Mouse (Mus musculus) embryonic facial prominence, embryonic 14.5 days (tissue): ENCODE data around the gene Vstm2b. TPM values are rescaled to one million over a fixed set of nuclear protein-coding genes. Genes with fewer than 3 reads are reported as not detected.
A peak's percentile ranks its signal among the peaks of the same experiment; 100 is the strongest.

Source experiments
- ATAC-seq: fragments of 200-750 bp; cut with Nextera tagmentation; 2 replicates; pipeline ENCODE4 v1.8.0; 2017; ENCODE audit warnings: low read depth, moderate number of reproducible peaks, moderate TSS enrichment
- DNase-seq: peaks from one replicate; pipeline ENCODE4 v3.0.0-alpha.2; 2015; ENCODE audit warnings: low spot score
- H3K27ac ChIP-seq: fragments of 300-500 bp; sonication (generic); replicated peaks from 2 replicates; pipeline ENCODE4 v1.5.1; 2014; ENCODE audit warnings: low read depth, mild to moderate bottlenecking, low read length, moderate library complexity
- H3K27me3 ChIP-seq: fragments of 300-500 bp; sonication (generic); replicated peaks from 2 replicates; pipeline ENCODE4 v1.6.1; 2014; ENCODE audit warnings: low read length; ENCODE audit not compliant: control insufficient read depth, insufficient read depth
- H3K36me3 ChIP-seq: fragments of 300-500 bp; sonication (generic); 2 replicates; pipeline ENCODE4 v1.6.1; 2014; ENCODE audit warnings: low read length, mixed read lengths; ENCODE audit not compliant: control insufficient read depth, insufficient read depth
- H3K4me1 ChIP-seq: fragments of 300-500 bp; sonication (generic); 2 replicates; pipeline ENCODE4 v1.6.1; 2014; ENCODE audit warnings: antibody characterized with exemption, low read length; ENCODE audit not compliant: control insufficient read depth, insufficient read depth
- H3K4me2 ChIP-seq: fragments of 300-500 bp; sonication (generic); 2 replicates; pipeline ENCODE4 v1.6.1; 2014; ENCODE audit warnings: low read depth, mild to moderate bottlenecking, low read length, moderate library complexity, mixed read lengths
- H3K4me3 ChIP-seq: fragments of 300-500 bp; sonication (generic); 2 replicates; pipeline ENCODE4 v1.5.1; 2014; ENCODE audit warnings: low read depth, mild to moderate bottlenecking, low read length
- H3K9ac ChIP-seq: fragments of 300-500 bp; sonication (generic); 2 replicates; pipeline ENCODE4 v1.6.1; 2014; ENCODE audit warnings: low read depth, mild to moderate bottlenecking, low read length, moderate library complexity, mixed read lengths
- H3K9me3 ChIP-seq: fragments of 300-500 bp; sonication (generic); 2 replicates; pipeline ENCODE4 v1.6.1; 2016; ENCODE audit warnings: low read length; ENCODE audit not compliant: control insufficient read depth
- WGBS: fragments of 180-500 bp; shearing (Covaris S2); extraction: QIAGEN DNeasy Blood & Tissue Kit; methylation state at CpG from one replicate; pipeline ENCODE4 v1.1.7; 2014; 5-methylcytosine and 5-hydroxymethylcytosine counted together
- polyA plus RNA-seq: library from polyadenylated mRNA; unstranded; fragments of >200 nt; fragmentation: Nextera tagmentation; extraction: Ambion mirVana; gene quantifications from 2 replicates; pipeline ENCODE4 v1.2.1, GENCODE M21; 2014

Vstm2b gene
- polyA plus RNA-seq, 1 experiment from 2014 or later = 11.6 TPM

DNA sequence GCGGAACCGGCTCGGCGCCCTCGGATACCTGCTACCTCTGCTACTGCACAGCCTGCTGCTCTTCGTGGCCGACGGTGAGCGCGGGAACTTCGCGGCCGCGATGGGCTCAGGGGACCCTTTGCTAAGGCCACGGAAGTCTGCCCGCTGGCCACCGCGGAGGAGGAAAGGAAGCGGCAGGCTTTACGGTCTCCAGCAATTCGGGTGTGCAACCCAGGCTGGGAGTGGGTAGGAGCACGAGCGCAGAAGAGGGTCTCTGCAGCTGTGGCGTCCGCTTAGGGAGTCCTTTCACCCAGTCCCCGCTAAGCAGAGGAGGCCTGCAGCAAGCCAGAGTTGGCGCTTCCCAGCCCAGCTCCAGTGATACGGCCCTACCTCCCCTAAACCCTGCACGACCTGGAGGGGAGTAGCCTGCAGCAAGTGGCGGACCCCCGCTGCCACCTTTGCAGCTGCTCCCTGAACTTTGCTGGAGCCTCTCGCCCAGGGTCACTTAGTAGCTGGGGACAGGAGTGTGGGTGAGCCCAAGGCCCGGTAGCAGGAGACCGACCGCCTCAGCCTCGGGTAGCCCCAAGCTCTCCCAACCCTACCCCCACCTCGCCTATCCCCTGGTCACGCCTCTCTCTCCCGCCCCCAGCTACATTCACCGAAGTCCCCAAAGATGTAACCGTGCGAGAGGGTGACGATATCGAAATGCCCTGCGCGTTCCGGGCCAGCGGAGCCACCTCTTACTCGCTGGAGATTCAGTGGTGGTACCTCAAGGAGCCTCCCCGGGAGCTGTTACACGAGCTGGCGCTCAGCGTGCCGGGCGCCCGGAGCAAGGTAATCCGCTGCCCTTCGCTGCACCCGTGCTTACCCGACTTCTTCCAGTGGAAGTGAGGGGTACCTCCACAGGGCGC lies 1.5 kb downstream of the Vstm2b start:
- peak overlapping the region; percentile 74 for H3K9ac ChIP-seq
- DNase-seq (no peak), ATAC-seq (peak; percentile 23; the same call in 1 of the 2 replicates)
- 1% methylated on average over 35 of the region's 61 CpGs for WGBS
- no peaks in the 10 kb centered on the region; the same call in 1 of the 2 replicates for H3K4me1 ChIP-seq
- H3K4me3 ChIP-seq = peak overlapping the region; percentile 58
- H3K9me3 ChIP-seq = no peaks in the 10 kb centered on the region
- no peaks in the 10 kb centered on the region for H3K36me3 ChIP-seq
- H3K27me3 ChIP-seq = peaks cover 66% of the 10 kb centered on the region
- peak overlapping the region; percentile 95 for H3K4me2 ChIP-seq
- no peak overlapping the region for H3K27ac ChIP-seq

DNA sequence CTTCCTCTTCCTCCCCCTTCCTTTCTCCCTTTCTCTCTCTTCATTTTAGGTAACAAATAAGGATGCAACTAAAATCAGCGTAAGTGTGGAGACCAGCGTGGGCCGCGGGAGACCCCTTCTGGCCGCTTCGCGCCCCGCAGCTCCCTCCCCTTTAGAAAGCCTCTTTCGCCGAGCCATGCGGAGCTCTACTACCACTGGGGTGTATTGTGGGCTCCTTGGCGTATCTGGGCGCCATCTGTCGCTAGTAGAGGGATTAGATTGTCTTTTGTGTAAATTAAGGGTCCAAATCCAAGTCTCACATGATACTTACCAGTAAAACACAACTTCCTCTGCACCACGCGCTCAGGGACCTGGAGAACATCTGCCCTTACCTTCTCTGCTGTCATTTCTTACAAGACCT lies 3.1 kb downstream of the Vstm2b start:
- H3K27ac ChIP-seq = no peak overlapping the region
- under 1% methylated on average over 16 of the region's 16 CpGs for WGBS
- ATAC-seq (peak; percentile 84), DNase-seq (peak; percentile 92)
- 0 out of 2 replicates have a peak, but pooled peaks cover 4% of the 10 kb centered on the region for H3K9me3 ChIP-seq
- peaks cover 66% of the 10 kb centered on the region for H3K27me3 ChIP-seq
- no peaks in the 10 kb centered on the region for H3K36me3 ChIP-seq
- H3K4me1 ChIP-seq = no peaks in the 10 kb centered on the region; the same call in 1 of the 2 replicates
- H3K4me3 ChIP-seq = no peak overlapping the region
- peak overlapping the region; percentile 95 for H3K4me2 ChIP-seq
- H3K9ac ChIP-seq = no peak overlapping the region

DNA sequence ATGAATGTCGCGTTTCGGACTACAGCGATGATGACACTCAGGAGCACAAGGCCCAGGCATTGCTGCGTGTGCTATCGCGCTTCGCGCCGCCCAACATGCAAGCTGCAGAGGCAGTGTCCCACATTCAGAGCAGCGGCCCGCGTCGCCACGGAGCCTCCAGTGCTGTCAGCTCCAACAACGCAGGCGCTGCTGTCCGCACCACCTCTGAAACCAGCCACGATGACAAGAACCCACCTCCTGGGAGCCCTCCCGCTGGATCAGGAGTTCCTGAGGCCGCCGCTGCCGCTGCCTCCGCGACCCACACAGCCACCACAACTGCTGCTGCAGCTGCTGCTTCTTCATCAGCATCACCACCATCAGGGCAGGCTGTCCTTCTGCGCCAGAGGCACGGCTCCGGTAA lies 4.4 kb downstream of the Vstm2b start:
- no peaks in the 10 kb centered on the region; the same call in 1 of the 2 replicates for H3K4me1 ChIP-seq
- no peak for ATAC-seq
- WGBS = 10% methylated on average over 21 of the region's 28 CpGs
- no peak for DNase-seq
- H3K27me3 ChIP-seq = peaks cover 56% of the 10 kb centered on the region
- 0 out of 2 replicates have a peak, but pooled peaks cover 4% of the 10 kb centered on the region for H3K9me3 ChIP-seq
- H3K4me3 ChIP-seq = peak overlapping the region; percentile 23
- H3K27ac ChIP-seq = no peak overlapping the region
- H3K4me2 ChIP-seq = peak overlapping the region; percentile 48
- H3K9ac ChIP-seq = no peak overlapping the region
- no peaks in the 10 kb centered on the region for H3K36me3 ChIP-seq

DNA sequence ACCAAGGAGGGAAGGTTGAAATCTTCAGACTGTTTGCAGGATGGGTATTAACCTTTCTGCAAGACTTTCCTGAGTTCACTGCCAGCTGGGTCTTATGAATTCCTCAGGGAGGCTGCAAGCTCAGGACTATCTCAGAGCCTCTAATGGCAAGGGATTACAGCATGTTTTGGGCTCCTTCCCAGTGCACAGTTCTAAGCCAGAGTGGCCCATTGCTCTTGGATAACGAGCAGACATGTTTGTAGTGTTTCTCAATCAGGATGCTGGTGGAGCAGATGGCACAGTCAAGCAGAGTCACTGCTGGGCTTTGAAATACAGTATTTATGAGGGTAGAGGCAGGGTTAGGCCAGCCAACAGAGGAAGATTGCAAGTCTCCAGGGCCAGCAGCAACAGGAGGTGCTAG lies 8.4 kb downstream of the Vstm2b start:
- peaks cover 21% of the 10 kb centered on the region for H3K27me3 ChIP-seq
- H3K9me3 ChIP-seq = 0 out of 2 replicates have a peak, but pooled peaks cover 4% of the 10 kb centered on the region
- H3K9ac ChIP-seq = no peak overlapping the region
- no peaks in the 10 kb centered on the region for H3K36me3 ChIP-seq
- no peak overlapping the region for H3K4me3 ChIP-seq
- H3K27ac ChIP-seq = no peak overlapping the region
- no peaks in the 10 kb centered on the region; the same call in 1 of the 2 replicates for H3K4me1 ChIP-seq
- WGBS = 86% methylated on average over 1 of the region's 1 CpGs
- ATAC-seq = no peak
- H3K4me2 ChIP-seq = no peak overlapping the region
- no peak for DNase-seq

DNA sequence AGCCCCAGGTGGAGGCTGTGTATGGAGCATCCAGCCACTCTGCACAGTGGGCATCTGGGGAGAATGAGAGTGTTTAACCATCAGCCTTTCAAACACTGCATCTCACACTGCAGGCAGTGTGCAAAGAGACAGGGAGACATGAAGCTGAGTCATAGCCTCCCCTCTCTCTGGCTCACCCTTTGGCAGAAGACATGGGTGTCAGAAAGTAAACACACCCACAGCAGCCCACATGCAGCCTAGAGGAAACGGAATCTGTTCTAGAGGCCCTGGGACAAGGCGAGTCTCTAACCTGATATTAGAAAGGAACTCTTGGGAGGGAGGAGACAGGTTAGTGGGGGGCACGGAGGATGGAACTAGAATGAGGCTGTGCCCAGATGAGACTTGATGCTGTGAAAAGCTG lies 18.6 kb downstream of the Vstm2b start:
- Histone ChIP-seq H3K36me3 (no peaks in the 10 kb centered on the region), H3K27ac (no peak overlapping the region), H3K27me3 (no peaks in the 10 kb centered on the region), H3K4me3 (no peak overlapping the region), H3K4me2 (no peak overlapping the region), H3K9me3 (no peaks in the 10 kb centered on the region), H3K4me1 (no peaks in the 10 kb centered on the region), H3K9ac (no peak overlapping the region)
- 79% methylated on average over 3 of the region's 3 CpGs for WGBS
- DNase-seq (no peak), ATAC-seq (no peak)

DNA sequence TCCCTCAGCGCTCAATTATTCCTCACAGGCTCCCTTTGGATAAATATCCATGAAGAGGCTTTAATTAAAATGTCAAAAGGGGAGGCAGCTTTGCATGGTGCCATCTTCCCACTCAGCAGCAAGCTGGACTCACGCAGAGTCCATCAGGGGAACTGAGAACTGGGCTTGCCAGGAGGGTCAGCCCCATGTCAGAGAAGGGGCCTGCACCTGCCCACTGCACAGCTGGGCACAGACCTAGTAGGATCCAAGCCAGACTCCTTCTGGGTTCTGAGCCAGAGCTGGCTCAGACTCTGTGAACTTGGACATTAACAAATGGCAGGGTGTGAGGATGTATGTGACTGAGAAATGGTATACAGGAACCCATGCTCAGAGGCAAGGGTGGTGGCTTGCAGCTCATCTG lies 22.0 kb downstream of the Vstm2b start:
- Histone ChIP-seq H3K9me3 (no peaks in the 10 kb centered on the region), H3K4me3 (no peak overlapping the region), H3K27me3 (no peaks in the 10 kb centered on the region), H3K36me3 (no peaks in the 10 kb centered on the region), H3K9ac (no peak overlapping the region), H3K4me2 (no peak overlapping the region), H3K4me1 (no peaks in the 10 kb centered on the region), H3K27ac (no peak overlapping the region)
- DNase-seq = no peak
- ATAC-seq = no peak
- 91% methylated on average over 2 of the region's 2 CpGs for WGBS

DNA sequence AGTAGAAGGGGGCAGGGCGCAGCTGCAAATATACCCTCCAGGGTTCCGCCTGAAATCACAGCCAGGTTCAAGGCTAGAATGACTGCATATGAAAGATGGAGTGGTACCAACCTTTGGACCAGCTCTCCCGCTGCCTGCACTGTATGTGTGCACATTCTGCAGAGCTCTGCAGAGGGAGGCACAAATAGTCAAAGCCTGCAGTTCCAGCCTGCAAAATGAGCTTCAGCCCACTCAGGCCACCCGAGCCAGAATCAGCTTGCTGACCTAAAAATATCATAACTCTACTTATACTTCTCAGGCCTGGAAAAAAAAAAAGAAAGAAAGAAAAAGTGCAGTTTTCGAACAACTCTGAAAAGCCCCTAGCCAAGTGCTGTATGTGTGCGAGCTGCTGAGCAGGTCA lies 23.2 kb downstream of the Vstm2b start:
- H3K27ac ChIP-seq = no peak overlapping the region
- H3K27me3 ChIP-seq = no peaks in the 10 kb centered on the region
- H3K9me3 ChIP-seq = no peaks in the 10 kb centered on the region
- 77% methylated on average over 6 of the region's 6 CpGs for WGBS
- H3K4me3 ChIP-seq = no peak overlapping the region
- H3K36me3 ChIP-seq = no peaks in the 10 kb centered on the region
- ATAC-seq = no peak
- H3K4me2 ChIP-seq = no peak overlapping the region
- no peak for DNase-seq
- no peak overlapping the region for H3K9ac ChIP-seq
- H3K4me1 ChIP-seq = no peaks in the 10 kb centered on the region

DNA sequence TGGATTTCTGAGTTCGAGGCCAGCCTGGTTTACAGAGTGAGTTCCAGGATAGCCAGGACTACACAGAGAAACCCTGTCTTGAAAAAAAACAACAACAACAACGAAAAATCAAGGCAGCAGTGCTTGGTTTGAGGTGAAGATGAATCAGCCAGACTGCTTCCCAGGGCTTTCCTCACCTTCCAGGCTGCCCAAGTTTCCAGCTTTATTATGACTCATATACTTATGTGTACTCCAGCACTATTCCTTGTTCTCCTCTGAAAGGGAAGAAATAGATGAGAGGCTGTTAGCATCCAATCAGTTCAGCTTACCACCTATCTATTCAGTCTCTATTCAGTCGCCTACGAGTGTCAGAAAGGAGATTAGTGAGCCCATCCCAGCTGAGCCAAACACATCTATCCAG lies 24.7 kb downstream of the Vstm2b start:
- no peaks in the 10 kb centered on the region for H3K36me3 ChIP-seq
- H3K27me3 ChIP-seq = no peaks in the 10 kb centered on the region
- no peaks in the 10 kb centered on the region for H3K9me3 ChIP-seq
- H3K4me1 ChIP-seq = no peaks in the 10 kb centered on the region
- DNase-seq (no peak), ATAC-seq (no peak)
- no peak overlapping the region for H3K27ac ChIP-seq
- H3K4me2 ChIP-seq = no peak overlapping the region
- 85% methylated on average over 4 of the region's 4 CpGs for WGBS
- no peak overlapping the region for H3K4me3 ChIP-seq
- H3K9ac ChIP-seq = no peak overlapping the region

DNA sequence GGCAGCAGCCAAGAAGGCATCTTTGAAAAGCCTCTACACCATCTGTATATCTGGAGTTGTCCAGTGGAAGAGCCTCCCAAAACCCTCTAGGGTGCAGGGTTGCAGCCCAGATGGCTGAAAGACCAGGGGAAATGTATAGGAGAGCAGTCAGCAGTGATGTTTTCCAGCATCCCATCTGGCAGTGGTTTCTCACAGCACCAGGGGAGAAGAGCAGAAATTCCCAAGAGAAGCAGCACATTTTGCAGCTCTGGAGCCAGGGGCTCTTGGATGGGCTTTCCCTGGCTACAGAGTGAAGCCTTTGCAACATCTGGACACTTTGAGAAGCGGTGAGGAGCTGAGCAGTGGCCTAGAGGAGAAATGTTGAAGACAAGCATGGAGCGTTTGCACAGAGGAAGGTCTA lies 30.3 kb downstream of the Vstm2b start:
- Histone ChIP-seq H3K4me2 (no peak overlapping the region), H3K4me1 (no peaks in the 10 kb centered on the region), H3K9ac (no peak overlapping the region), H3K4me3 (no peak overlapping the region), H3K27ac (no peak overlapping the region), H3K36me3 (no peaks in the 10 kb centered on the region), H3K27me3 (no peaks in the 10 kb centered on the region), H3K9me3 (no peaks in the 10 kb centered on the region)
- no peak for ATAC-seq
- peak; percentile 5 for DNase-seq
- 79% methylated on average over 2 of the region's 2 CpGs for WGBS
